Mouse (Mus musculus) limb, embryonic 15.5 days (tissue): ENCODE measurements around the gene Tm9sf2. TPM values are rescaled to one million over a fixed set of nuclear protein-coding genes. Genes with fewer than 3 reads are reported as not detected.

Experiments used
- ATAC-seq: fragments of 200-750 bp; cut with Nextera tagmentation; 2 replicates; pipeline ENCODE4 v1.8.0; 2017; ENCODE audit warnings: low read depth, moderate TSS enrichment; ENCODE audit not compliant: insufficient number of reproducible peaks, low FRiP score, low TSS enrichment
- H3K27ac ChIP-seq: fragments of 300-500 bp; sonication (generic); 2 replicates; pipeline ENCODE4 v1.5.1; 2015; ENCODE audit warnings: moderate library complexity, mild to moderate bottlenecking, inconsistent platforms
- H3K27me3 ChIP-seq: fragments of 300-500 bp; sonication (generic); 2 replicates; pipeline ENCODE4 v1.6.1; 2015; ENCODE audit warnings: inconsistent platforms
- H3K36me3 ChIP-seq: fragments of 300-500 bp; sonication (generic); 2 replicates; pipeline ENCODE4 v1.6.1; 2015; ENCODE audit warnings: inconsistent platforms
- H3K4me1 ChIP-seq: fragments of 300-500 bp; sonication (generic); 2 replicates; pipeline ENCODE4 v1.6.1; 2015; ENCODE audit warnings: inconsistent platforms
- H3K4me2 ChIP-seq: fragments of 300-500 bp; sonication (generic); 2 replicates; pipeline ENCODE4 v1.6.1; 2015; ENCODE audit warnings: mild to moderate bottlenecking, inconsistent platforms
- H3K4me3 ChIP-seq: fragments of 300-500 bp; sonication (generic); 2 replicates; pipeline ENCODE4 v1.5.1; 2015; ENCODE audit warnings: mild to moderate bottlenecking, inconsistent platforms
- H3K9ac ChIP-seq: fragments of 300-500 bp; sonication (generic); 2 replicates; pipeline ENCODE4 v1.6.1; 2015; ENCODE audit warnings: inconsistent platforms
- H3K9me3 ChIP-seq: fragments of 300-500 bp; sonication (generic); 2 replicates; pipeline ENCODE4 v1.6.1; 2016; ENCODE audit warnings: inconsistent platforms
- WGBS: fragments of 180-500 bp; shearing (Covaris S2); methylation state at CpG from one replicate; pipeline ENCODE4 v1.1.7; 2015; 5-methylcytosine and 5-hydroxymethylcytosine counted together
- polyA plus RNA-seq: library from polyadenylated mRNA; unstranded; fragments of >200 nt; fragmentation: Nextera tagmentation; extraction: Ambion mirVana; gene quantifications from 2 replicates; pipeline ENCODE4 v1.2.1, GENCODE M21; 2015

Gene Tm9sf2
- polyA plus RNA-seq, 1 experiment from 2014 or later: 169 TPM

DNA sequence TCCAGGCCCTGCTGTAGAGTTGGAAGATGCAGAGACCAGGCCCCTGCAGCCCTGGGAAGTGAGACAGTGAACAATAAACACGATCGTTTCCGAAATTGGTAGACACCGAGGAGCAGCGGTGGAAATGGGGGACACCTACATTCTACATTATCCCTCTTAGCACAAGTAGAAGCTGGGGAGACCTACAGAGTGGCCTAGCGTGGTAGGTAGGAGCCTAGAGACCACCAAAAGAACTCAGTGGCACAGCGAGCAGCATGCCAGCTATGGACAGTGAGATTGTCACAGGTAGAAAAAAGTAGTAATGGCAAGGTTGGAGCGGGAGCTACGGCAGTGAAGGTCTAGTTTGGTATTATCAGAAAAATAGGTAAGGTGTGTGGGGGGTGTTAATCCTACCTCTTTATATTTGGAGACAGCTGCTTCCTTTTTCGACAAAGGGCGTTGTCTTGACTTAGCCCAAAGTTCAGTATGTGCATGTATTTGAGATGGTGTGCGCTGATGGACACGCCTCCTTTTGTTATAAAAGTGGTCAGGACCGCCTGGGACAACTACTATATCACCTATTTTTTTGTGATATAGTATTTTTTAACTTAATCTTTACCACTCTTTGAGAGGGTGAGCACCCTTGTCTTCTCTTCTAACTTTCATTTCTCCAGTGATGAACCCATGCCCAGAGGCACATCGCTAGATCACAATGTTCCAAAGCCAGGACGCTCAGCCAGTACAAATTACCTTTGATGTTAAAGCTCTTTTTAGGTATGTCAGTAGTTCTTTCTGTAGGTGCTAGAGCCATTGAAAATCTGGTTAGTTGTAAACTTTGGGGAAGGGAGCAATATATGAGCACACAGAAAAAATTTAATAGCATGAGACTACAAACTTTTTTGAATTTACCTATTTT is 1.2 kb upstream of the Tm9sf2 start:
- no peak for ATAC-seq
- Histone ChIP-seq H3K4me1 (peaks cover 28% of the 10 kb centered on the region), H3K9ac (0 out of 2 replicates have a peak overlapping the region, but pooled peaks have one; percentile 29), H3K27ac (peak overlapping the region; percentile 96), H3K36me3 (no peaks in the 10 kb centered on the region; the same call in 1 of the 2 replicates), H3K4me2 (peak overlapping the region; percentile 62), H3K9me3 (no peaks in the 10 kb centered on the region), H3K4me3 (peak overlapping the region; percentile 69), H3K27me3 (no peaks in the 10 kb centered on the region)
- 64% methylated on average over 16 of the region's 16 CpGs for WGBS

DNA sequence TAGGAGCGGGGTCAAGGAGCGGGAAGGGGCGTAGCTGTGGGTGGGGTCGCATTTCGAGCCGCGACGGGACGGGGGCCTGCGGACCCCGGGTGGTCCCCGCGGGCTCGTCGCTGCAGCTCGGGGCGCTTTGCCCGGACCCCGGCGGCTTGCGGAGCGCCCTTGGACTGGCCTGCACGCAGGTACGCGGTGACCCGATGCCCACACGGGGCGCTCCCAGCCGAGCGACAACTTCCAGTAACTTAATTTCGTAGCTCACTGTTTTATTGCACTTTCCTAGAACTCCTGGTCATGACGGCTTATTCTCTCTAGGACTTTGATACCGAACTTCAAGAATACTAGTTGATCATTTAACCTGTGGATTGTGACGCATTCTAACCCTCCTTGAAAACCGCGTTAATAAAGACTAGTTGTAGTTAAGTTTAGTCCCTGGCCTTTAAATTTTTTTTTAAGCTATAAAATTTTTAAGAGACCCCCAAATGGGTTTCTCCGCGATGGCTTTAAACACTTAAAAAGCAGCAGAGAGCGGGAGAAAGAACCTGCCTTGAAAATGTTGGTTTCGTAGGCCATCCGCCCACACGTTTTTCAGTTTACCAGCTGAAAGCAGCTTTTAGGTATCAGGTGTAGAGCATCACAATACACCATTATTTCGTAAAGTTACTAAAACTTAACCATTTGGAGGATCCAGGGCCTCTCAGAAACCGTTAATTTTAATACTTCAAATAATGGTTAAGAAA is 810 bp downstream of the Tm9sf2 start:
- Histone ChIP-seq H3K9me3 (no peaks in the 10 kb centered on the region), H3K4me1 (peaks cover 28% of the 10 kb centered on the region), H3K27me3 (no peaks in the 10 kb centered on the region), H3K27ac (peak overlapping the region; percentile 88), H3K4me2 (peak overlapping the region; percentile 62), H3K36me3 (peaks cover 3% of the 10 kb centered on the region; the same call in 1 of the 2 replicates), H3K9ac (peak overlapping the region; percentile 83), H3K4me3 (peak overlapping the region; percentile 69)
- peak; percentile 12; the same call in 1 of the 2 replicates for ATAC-seq
- WGBS: 2% methylated on average over 44 of the region's 44 CpGs

DNA sequence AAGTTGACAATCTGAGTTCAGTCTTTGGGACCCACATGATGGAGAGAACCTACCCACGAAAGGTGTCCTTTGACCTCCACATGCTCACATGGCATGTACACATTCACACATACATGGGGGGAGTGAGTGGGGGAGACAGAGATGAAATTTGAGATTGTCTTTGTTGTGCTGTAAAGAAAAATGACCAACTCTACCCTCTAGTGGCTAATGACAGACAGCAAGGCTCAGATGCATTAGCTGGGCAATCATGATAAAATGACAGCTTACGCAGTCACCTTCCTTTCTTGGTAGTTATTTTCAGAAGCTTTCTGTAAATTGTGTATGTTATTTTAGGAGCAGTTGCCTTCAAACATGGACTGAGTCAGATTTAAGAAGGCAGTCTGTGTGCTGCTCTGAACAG is 4.8 kb downstream of the Tm9sf2 start:
- no peaks in the 10 kb centered on the region for H3K9me3 ChIP-seq
- H3K27ac ChIP-seq: no peak overlapping the region
- H3K27me3 ChIP-seq: no peaks in the 10 kb centered on the region
- no peak for ATAC-seq
- peaks cover 3% of the 10 kb centered on the region; the same call in 1 of the 2 replicates for H3K36me3 ChIP-seq
- H3K4me1 ChIP-seq: peaks cover 15% of the 10 kb centered on the region
- 92% methylated on average over 2 of the region's 2 CpGs for WGBS
- no peak overlapping the region for H3K9ac ChIP-seq
- H3K4me3 ChIP-seq: no peak overlapping the region
- no peak overlapping the region for H3K4me2 ChIP-seq

DNA sequence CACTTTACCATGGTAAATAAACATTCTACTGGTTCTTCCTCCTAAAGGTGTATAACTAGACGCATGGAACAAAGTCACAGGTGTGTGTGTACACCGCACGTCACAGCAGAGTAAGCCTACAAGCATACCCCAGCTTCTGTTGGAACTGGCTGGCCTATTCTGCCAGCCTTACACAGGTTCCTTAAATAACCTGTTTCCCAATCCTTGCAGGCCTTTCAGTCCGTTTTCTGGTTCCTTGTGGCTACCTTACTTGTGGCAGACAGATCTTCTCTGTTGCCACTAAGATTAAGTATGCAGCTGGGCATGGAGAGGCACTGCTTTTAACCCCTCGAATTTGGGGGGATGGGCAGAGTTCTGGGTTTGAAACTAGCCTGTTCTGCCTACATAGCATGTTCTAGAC is 5.5 kb downstream of the Tm9sf2 start:
- WGBS: 83% methylated on average over 5 of the region's 5 CpGs
- no peaks in the 10 kb centered on the region for H3K9me3 ChIP-seq
- no peak overlapping the region for H3K9ac ChIP-seq
- H3K4me2 ChIP-seq: no peak overlapping the region
- H3K36me3 ChIP-seq: peaks cover 3% of the 10 kb centered on the region; the same call in 1 of the 2 replicates
- no peak overlapping the region for H3K4me3 ChIP-seq
- no peaks in the 10 kb centered on the region for H3K27me3 ChIP-seq
- no peak overlapping the region for H3K27ac ChIP-seq
- ATAC-seq: no peak
- peaks cover 15% of the 10 kb centered on the region for H3K4me1 ChIP-seq

DNA sequence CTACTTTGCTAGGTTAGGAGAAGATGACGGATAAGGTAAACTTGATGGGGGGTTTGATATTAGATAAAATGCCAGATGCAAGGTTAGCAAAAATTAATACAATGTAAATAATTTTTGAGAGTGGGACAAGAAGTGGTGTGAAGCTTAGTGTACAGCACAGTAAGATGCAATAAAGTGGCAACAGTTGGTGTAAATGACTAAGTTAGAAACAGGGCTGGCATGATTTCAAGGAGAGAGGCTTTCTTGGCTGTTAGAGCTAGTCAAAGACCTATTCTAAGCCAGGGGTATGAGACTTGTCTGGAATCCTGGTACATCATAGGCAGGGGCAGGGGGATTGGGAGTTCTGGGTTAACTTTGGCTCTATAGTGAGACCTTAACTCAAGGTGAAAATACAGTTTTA is 9.4 kb downstream of the Tm9sf2 start:
- Histone ChIP-seq H3K36me3 (no peaks in the 10 kb centered on the region; the same call in 1 of the 2 replicates), H3K4me2 (no peak overlapping the region), H3K4me3 (no peak overlapping the region), H3K9ac (no peak overlapping the region), H3K9me3 (no peaks in the 10 kb centered on the region), H3K27ac (no peak overlapping the region), H3K27me3 (no peaks in the 10 kb centered on the region), H3K4me1 (no peaks in the 10 kb centered on the region)
- no peak for ATAC-seq
- 88% methylated on average over 1 of the region's 1 CpGs for WGBS

DNA sequence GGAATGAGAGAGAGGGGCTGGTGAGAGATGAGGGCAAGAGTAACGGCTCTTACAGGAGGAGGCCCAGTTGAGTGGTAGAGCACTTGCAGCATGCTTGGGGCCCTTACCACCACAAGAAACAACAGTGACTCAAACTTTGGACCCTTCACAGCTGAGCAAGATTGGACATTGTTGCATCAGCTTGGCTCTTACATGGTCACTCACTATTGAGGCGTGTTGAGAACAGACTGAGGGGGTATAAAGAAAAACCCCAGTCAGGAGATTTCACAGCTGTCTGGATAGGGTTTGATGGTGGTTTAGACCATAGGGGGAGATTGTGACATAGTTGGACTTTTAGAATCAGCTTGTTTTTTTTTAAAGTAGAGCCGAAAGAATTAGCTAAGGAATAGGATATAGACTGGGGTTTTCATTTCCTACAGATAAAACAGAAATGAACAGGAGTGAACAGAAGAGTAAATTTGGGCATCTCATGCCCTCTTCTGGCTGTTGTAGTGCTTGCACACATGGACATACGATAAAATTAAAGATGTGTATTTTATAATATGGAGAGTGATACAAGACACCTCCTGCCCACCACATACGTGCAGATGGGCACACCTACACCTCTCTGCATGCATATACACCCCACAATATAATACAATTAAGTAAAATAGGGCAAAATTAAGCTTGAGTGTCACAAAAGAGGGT is 23.4 kb downstream of the Tm9sf2 start:
- Histone ChIP-seq H3K9ac (no peak overlapping the region), H3K27ac (no peak overlapping the region), H3K9me3 (no peaks in the 10 kb centered on the region), H3K4me1 (no peaks in the 10 kb centered on the region), H3K27me3 (no peaks in the 10 kb centered on the region), H3K4me2 (no peak overlapping the region), H3K4me3 (no peak overlapping the region), H3K36me3 (peaks cover 39% of the 10 kb centered on the region)
- ATAC-seq: no peak
- WGBS: 75% methylated on average over 5 of the region's 5 CpGs

DNA sequence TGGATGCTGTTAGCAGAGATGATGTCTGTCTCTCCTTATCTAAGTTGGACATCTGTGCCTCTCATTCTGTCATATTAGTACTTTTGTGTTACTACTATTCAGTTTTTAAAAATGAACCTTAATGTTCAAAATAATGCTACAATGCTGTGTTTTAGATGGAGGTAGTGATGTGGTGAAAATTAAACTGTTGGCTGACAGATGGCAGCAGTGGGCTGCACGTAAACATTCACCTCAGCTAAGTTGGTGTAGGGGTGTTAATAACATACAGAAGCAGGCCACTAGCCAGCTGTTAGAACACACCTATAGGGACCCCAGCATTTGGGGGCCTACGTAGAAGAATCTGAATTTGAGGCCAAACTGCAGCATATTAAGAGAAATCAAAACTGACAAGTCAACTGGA is 24.8 kb downstream of the Tm9sf2 start:
- no peak overlapping the region for H3K4me3 ChIP-seq
- no peak for ATAC-seq
- no peaks in the 10 kb centered on the region for H3K4me1 ChIP-seq
- WGBS: 70% methylated on average over 2 of the region's 2 CpGs
- H3K9ac ChIP-seq: no peak overlapping the region
- H3K36me3 ChIP-seq: peaks cover 35% of the 10 kb centered on the region
- no peaks in the 10 kb centered on the region for H3K27me3 ChIP-seq
- no peak overlapping the region for H3K4me2 ChIP-seq
- no peaks in the 10 kb centered on the region for H3K9me3 ChIP-seq
- H3K27ac ChIP-seq: no peak overlapping the region

DNA sequence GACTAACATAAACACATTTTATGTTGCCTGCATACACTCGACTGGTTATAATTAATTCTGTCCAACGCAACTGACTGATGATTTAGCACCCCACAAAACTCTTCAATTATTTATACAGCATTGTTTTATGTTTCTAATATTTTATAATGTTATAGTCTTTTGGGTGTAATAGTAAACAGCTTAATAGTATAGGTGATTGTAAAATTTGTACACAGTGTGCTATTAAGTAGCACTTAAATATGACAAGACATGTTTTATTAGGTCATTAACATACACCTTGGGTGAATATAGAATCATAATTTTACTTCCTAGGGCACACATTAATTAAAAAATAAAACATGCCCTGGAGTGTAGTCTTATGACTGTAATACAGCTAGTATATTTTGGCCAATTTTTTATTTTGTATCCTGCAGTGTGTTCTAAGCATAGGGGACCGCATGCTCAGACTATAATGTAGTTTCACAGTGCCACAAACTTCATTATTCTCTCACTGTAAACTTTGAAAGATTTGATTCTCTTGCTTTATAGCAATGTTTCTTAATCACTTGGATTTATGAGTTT is 29.6 kb downstream of the Tm9sf2 start:
- 64% methylated on average over 3 of the region's 3 CpGs for WGBS
- Histone ChIP-seq H3K9ac (no peak overlapping the region), H3K27me3 (no peaks in the 10 kb centered on the region), H3K4me3 (no peak overlapping the region), H3K27ac (no peak overlapping the region), H3K9me3 (no peaks in the 10 kb centered on the region), H3K36me3 (peaks cover 36% of the 10 kb centered on the region), H3K4me2 (no peak overlapping the region), H3K4me1 (no peaks in the 10 kb centered on the region)
- no peak for ATAC-seq

DNA sequence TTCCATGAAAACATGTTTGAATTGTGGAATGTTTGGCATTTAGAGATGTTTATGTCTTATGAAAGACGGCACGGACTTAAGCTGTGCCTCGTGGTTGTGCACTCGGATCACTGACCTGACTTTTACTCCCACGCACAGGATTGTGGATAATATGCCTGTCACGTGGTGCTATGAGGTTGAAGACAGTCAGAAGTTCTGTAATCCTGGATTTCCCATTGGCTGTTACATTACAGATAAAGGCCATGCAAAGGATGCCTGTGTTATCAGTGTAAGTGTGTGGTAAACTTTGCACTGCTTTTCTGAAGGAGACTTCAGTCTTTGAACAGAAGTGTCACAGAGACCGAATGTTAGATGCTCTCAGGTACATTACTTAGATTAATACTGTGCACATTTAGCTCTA is 30.4 kb downstream of the Tm9sf2 start:
- Histone ChIP-seq H3K4me2 (no peak overlapping the region), H3K36me3 (peaks cover 43% of the 10 kb centered on the region), H3K4me1 (no peaks in the 10 kb centered on the region), H3K9ac (no peak overlapping the region), H3K27me3 (no peaks in the 10 kb centered on the region), H3K4me3 (no peak overlapping the region), H3K27ac (no peak overlapping the region), H3K9me3 (no peaks in the 10 kb centered on the region)
- ATAC-seq: no peak
- WGBS: 87% methylated on average over 7 of the region's 7 CpGs

DNA sequence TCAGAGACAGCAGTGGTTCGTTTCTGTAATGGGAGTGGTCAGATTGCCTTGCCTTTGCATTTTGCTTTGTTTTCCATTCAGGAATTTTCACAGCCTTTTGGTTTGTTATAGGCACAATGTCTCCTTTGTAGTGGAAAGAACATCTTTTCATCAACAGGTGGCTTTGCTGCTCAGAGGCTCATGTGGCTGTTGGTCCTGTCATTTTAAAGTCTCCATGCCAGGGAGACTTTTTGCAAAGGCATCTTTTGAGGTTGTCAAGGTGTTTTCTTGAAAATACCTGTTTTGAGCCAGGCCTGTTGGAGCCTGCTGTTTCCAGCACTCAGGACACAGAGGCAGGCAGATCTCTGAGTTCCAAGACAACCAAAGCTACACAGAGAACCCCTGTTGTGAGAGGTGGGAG is 33.3 kb downstream of the Tm9sf2 start:
- Histone ChIP-seq H3K27me3 (no peaks in the 10 kb centered on the region), H3K9me3 (no peaks in the 10 kb centered on the region), H3K4me1 (no peaks in the 10 kb centered on the region), H3K36me3 (peaks cover 62% of the 10 kb centered on the region), H3K4me3 (no peak overlapping the region), H3K4me2 (no peak overlapping the region), H3K9ac (no peak overlapping the region), H3K27ac (no peak overlapping the region)
- no peak for ATAC-seq
- WGBS: 74% methylated on average over 1 of the region's 1 CpGs

DNA sequence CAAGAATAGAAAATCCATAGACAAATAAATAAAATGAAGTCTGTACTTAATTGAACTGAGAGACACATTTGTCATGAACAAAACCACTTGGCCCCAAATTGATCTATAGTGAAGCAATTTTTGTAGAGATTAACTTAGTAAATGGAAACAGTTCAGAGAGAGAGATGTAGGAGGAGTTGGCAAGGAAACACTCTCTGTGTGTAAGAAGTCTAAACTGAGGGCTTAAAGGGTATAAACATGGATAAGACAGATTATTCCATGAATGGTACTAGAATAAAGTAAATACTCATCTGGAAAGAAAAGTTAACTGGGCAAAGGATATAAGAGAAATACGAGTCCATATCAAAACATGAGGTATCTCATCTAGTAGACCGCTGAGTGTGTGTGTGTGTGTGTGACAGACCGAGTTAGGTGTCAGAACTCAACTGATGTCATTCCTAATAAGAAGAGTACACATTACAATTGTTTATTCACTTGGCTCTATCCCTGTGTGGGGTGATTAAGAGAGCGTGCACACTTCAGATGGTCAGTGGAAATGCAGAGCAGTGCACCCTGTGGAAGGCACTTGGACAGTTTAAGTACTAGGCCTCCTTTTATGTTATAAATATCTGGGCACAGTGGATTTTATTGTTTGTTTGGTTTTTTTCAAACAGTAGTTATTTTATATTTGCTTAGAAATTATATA is 36.9 kb downstream of the Tm9sf2 start:
- WGBS: 96% methylated on average over 4 of the region's 4 CpGs
- H3K4me1 ChIP-seq: no peaks in the 10 kb centered on the region
- H3K9me3 ChIP-seq: no peaks in the 10 kb centered on the region
- H3K9ac ChIP-seq: no peak overlapping the region
- H3K4me3 ChIP-seq: no peak overlapping the region
- H3K27me3 ChIP-seq: no peaks in the 10 kb centered on the region
- H3K4me2 ChIP-seq: no peak overlapping the region
- no peak for ATAC-seq
- no peak overlapping the region for H3K27ac ChIP-seq
- H3K36me3 ChIP-seq: peaks cover 84% of the 10 kb centered on the region
